Mouse (Mus musculus): Measurements from ENCODE around the gene Hivep3.

DNA sequence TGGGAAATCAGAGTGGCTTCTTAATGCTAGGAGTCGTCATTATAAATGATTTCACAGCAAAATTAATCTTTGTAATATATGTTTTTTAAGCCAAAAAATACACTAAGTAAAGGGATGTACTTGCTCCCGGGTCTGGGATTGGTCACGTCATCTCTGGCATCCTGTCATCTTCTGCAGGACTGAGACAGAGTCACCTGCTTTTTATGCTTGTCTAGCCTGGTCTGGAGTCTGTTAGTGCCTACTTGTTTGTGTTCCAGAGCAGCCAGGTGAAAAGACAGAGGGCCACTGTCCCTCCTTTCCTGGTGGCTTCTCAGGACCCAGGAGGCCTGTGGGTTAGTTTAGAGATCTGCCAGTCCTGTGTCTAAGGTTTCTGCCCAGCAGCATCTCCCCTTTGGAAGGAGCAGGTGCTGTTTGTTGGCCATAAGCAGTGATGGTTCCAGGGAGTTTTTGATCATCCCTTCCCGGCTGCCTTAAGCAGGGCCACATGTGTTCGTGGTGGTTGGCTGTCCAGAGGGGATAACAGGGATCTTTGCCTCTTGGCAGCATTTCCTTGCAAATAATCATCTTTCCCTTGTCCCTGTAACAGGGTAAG, 245.8 kb downstream of the Hivep3 start:
- TF ChIP-seq GATA1 (IDR thresholded peaks at IDR 0.05; ENCODE audit: low read depth, low read length) (no peak), POLR2A (IDR thresholded peaks at IDR 0.05; ENCODE audit: control insufficient read depth in 1 of 2, insufficient read depth in 1 of 2, low read depth in 1 of 2, low read length in 2 of 2, poor library complexity in 1 of 2) (no peak), CTCF (IDR thresholded peaks at IDR 0.05 in 2 of 3, conservative IDR thresholded peaks at IDR 0.05 in 1 of 3; ENCODE audit: control insufficient read depth in 1 of 3, insufficient read depth in 1 of 3, low read depth in 2 of 3, low read length in 3 of 3, poor library complexity in 1 of 3, severe bottlenecking in 1 of 3) (no peak), ETS1 (IDR thresholded peaks at IDR 0.05; ENCODE audit: low read depth, low read length) (no peak), MAZ (IDR thresholded peaks at IDR 0.05; ENCODE audit: low read depth, low read length) (no peak), USF2 (IDR thresholded peaks at IDR 0.05; ENCODE audit: borderline replicate concordance in 1 of 2, insufficient read depth in 1 of 2, low read depth in 1 of 2, low read length in 2 of 2) (no peak), POLR2AphosphoS5 (IDR thresholded peaks at IDR 0.05; ENCODE audit: borderline replicate concordance, low read depth, low read length) (no peak)

All from MEL (cell line).